Mouse (Mus musculus): ENCODE results near the gene Fam126a. TPM values are rescaled to one million over a fixed set of nuclear protein-coding genes. Genes with fewer than 3 reads are reported as not detected.

Gene Fam126a
- polyA plus RNA-seq, 1 experiment from 2014 or later = 11.5 TPM

DNA sequence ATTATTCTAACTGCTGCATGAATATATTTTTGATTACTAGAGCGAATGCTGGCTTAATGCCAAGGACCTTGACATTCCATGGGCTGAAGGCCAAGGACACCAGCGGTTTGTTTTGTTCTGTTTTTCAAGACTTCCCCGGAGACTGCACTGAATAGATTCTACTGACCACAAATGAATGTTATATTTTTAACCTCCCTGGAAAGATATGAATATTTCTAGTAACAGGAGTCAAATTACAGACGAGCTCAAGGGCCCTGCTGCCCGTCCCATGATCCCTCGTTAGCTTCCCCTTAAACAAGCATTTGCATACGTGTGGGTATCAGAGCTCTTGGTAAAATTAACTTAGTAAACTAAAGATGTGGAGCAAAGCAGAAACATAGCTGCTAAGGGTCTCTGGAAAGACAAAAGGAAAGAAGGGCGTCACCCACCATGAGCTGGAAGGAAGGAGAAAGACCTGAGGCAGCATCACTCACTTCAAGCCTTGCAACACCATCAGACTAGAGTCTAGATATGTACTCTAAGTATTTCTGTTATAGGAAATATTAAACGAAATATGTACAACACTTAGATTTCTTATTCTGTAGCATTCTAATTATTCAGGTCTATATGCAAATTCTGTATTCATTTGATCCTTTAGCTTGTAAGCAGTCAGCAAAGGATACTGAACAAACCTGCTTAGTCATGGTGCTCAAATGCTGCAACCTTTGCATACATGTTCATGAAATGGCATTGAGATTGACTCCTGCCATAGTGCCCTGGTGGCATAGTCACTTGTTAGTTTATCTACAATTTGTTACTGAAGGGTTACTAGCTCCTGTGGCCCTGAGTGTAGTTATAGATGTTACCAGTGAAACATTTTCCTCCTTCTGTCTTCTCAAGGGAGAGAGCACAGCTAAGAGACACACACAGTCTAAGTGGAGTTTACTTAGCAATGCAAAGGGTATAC lies 23.0 kb upstream of the Fam126a start:
- Histone ChIP-seq H3K9me3 (ENCODE audit: low read length) (no peaks in the 10 kb centered on the region), H3K4me3 (ENCODE audit: low read depth, low read length) (no peak overlapping the region), H3K4me2 (replicated peaks; ENCODE audit: low read depth, low read length) (no peak overlapping the region), H3K36me3 (ENCODE audit: insufficient read depth, low read length) (no peaks in the 10 kb centered on the region), H3K27ac (ENCODE audit: low read length) (no peak overlapping the region), H3K27me3 (replicated peaks; ENCODE audit: insufficient read depth, low read length) (no peaks in the 10 kb centered on the region), H3K9ac (replicated peaks; ENCODE audit: low read depth) (no peak overlapping the region), H3K4me1 (ENCODE audit: insufficient read depth, low read depth, low read length) (no peaks in the 10 kb centered on the region)
- 20% methylated on average over 9 of the region's 9 CpGs for WGBS
- ATAC-seq (peak; percentile 66), DNase-seq (ENCODE audit: low spot score) (peak; percentile 85)
- no peak for TF ChIP-seq CTCF (IDR thresholded peaks at IDR 0.05)
- TF ChIP-seq EP300 (IDR thresholded peaks at IDR 0.05) = peak; percentile 53; the same call in 1 of the 2 replicates

GRCm38 (mm10) chr5:24051755-24052675 lies 21.5 kb upstream of the Fam126a start:
- Histone ChIP-seq H3K4me2 (replicated peaks; ENCODE audit: low read depth, low read length) (no peak overlapping the region), H3K9me3 (ENCODE audit: low read length) (no peaks in the 10 kb centered on the region), H3K27me3 (replicated peaks; ENCODE audit: insufficient read depth, low read length) (no peaks in the 10 kb centered on the region), H3K4me3 (ENCODE audit: low read depth, low read length) (no peak overlapping the region), H3K9ac (replicated peaks; ENCODE audit: low read depth) (no peak overlapping the region), H3K4me1 (ENCODE audit: insufficient read depth, low read depth, low read length) (no peaks in the 10 kb centered on the region), H3K27ac (ENCODE audit: low read length) (no peak overlapping the region), H3K36me3 (ENCODE audit: insufficient read depth, low read length) (no peaks in the 10 kb centered on the region)
- 58% methylated on average over 16 of the region's 16 CpGs for WGBS
- TF ChIP-seq EP300 (IDR thresholded peaks at IDR 0.05) = no peak
- no peak for TF ChIP-seq CTCF (IDR thresholded peaks at IDR 0.05)
- ATAC-seq (no peak), DNase-seq (ENCODE audit: low spot score) (no peak)

DNA sequence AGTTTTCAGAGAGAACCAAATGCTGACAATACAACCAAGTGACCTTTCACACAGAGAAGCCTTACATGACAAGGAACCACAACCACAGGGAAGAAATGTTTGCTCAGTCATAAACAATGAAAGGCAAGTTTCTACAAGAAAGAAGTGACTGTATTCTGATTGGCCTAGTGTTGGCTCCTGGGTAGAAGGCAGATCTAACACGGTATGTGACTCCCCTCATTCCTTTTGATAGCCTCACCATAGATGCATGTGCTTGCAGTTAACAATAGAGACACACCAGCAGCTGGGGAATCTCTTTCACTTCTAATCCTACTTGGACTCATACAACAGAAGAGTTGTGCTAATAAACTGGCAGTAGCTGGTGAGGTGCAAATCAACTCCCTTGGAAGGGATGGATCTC lies 17.3 kb upstream of the Fam126a start:
- 47% methylated on average over 1 of the region's 1 CpGs for WGBS
- no peak overlapping the region for H3K9ac ChIP-seq (replicated peaks; ENCODE audit: low read depth)
- peak; percentile 59 for ATAC-seq

DNA sequence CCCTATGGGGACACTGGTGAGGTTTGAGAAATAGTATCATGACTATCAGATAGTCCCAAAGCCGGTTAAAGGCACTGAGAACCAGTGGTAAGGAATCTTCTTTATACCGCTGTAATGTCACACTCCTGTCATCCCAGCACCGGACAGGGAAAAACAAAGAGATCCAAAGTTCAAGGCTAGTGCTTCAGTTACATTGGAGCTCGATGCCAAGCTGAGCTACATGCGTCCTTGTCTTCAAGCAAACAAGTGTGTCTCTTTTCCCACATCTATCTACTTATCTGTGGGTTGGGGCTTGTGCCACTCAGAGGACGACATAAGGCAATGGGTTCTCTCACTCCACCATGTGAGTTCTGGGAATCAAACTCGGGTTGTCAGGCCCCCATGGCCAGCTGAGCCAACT lies 16.5 kb upstream of the Fam126a start:
- no peak for ATAC-seq
- no peak overlapping the region for H3K9ac ChIP-seq (replicated peaks; ENCODE audit: low read depth)
- no peaks in the 10 kb centered on the region for H3K36me3 ChIP-seq (ENCODE audit: insufficient read depth, low read length)
- H3K27me3 ChIP-seq (replicated peaks; ENCODE audit: insufficient read depth, low read length) = no peaks in the 10 kb centered on the region
- no peaks in the 10 kb centered on the region for H3K4me1 ChIP-seq (ENCODE audit: insufficient read depth, low read depth, low read length)
- no peak overlapping the region for H3K4me2 ChIP-seq (replicated peaks; ENCODE audit: low read depth, low read length)
- H3K27ac ChIP-seq (ENCODE audit: low read length) = no peak overlapping the region
- WGBS = 70% methylated on average over 7 of the region's 7 CpGs
- H3K4me3 ChIP-seq (ENCODE audit: low read depth, low read length) = no peak overlapping the region
- TF ChIP-seq CTCF (IDR thresholded peaks at IDR 0.05) (no peak), EP300 (IDR thresholded peaks at IDR 0.05) (no peak)
- DNase-seq (ENCODE audit: low spot score) = no peak
- no peaks in the 10 kb centered on the region for H3K9me3 ChIP-seq (ENCODE audit: low read length)

More for the DNA sequence above, 17.3 kb upstream of the Fam126a start:
- H3K4me1 ChIP-seq (ENCODE audit: insufficient read depth, low read depth, low read length) = no peaks in the 10 kb centered on the region
- H3K4me2 ChIP-seq (replicated peaks; ENCODE audit: low read depth, low read length) = no peak overlapping the region
- no peak for TF ChIP-seq CTCF (IDR thresholded peaks at IDR 0.05)
- no peak for TF ChIP-seq EP300 (IDR thresholded peaks at IDR 0.05)
- no peaks in the 10 kb centered on the region for H3K36me3 ChIP-seq (ENCODE audit: insufficient read depth, low read length)
- no peaks in the 10 kb centered on the region for H3K27me3 ChIP-seq (replicated peaks; ENCODE audit: insufficient read depth, low read length)
- H3K4me3 ChIP-seq (ENCODE audit: low read depth, low read length) = no peak overlapping the region
- DNase-seq (ENCODE audit: low spot score) = peak; percentile 46
- no peak overlapping the region for H3K27ac ChIP-seq (ENCODE audit: low read length)
- H3K9me3 ChIP-seq (ENCODE audit: low read length) = no peaks in the 10 kb centered on the region

GRCm38 (mm10) chr5:24045998-24046631 lies 15.6 kb upstream of the Fam126a start:
- TF ChIP-seq CTCF (IDR thresholded peaks at IDR 0.05) (no peak), EP300 (IDR thresholded peaks at IDR 0.05) (no peak)
- DNase-seq (ENCODE audit: low spot score) = peak; percentile 41
- H3K9me3 ChIP-seq (ENCODE audit: low read length) = no peaks in the 10 kb centered on the region
- no peak overlapping the region; the same call in 1 of the 2 replicates for H3K4me2 ChIP-seq (replicated peaks; ENCODE audit: low read depth, low read length)
- H3K4me3 ChIP-seq (ENCODE audit: low read depth, low read length) = no peak overlapping the region
- no peak overlapping the region for H3K27ac ChIP-seq (ENCODE audit: low read length)
- H3K27me3 ChIP-seq (replicated peaks; ENCODE audit: insufficient read depth, low read length) = no peaks in the 10 kb centered on the region
- no peaks in the 10 kb centered on the region for H3K36me3 ChIP-seq (ENCODE audit: insufficient read depth, low read length)
- no peak; the same call in 1 of the 2 replicates for ATAC-seq
- no peaks in the 10 kb centered on the region for H3K4me1 ChIP-seq (ENCODE audit: insufficient read depth, low read depth, low read length)
- no peak overlapping the region for H3K9ac ChIP-seq (replicated peaks; ENCODE audit: low read depth)
- 40% methylated on average over 4 of the region's 4 CpGs for WGBS

Data from lung, postnatal 0 days (tissue).